Mouse (Mus musculus): Measurements from ENCODE around the gene Pold2. TPM values are rescaled to one million over a fixed set of nuclear protein-coding genes. Genes with fewer than 3 reads are reported as not detected.

Gene Pold2
- total RNA-seq, 2 experiments from 2014 or later, result 54.1 to 61.3 TPM

GRCm38 (mm10) chr11:5860639-5861038 is 17.5 kb downstream of the Pold2 start:
- no peak for DNase-seq (ENCODE audit: low spot score in 2 of 2)

- DNase-seq (ENCODE audit: low spot score in 2 of 2), result no peak
Measured at GRCm38 (mm10) chr11:5859883-5860550, 18.1 kb downstream of the Pold2 start.

- no peak for DNase-seq (ENCODE audit: low spot score in 2 of 2)
Measured at GRCm38 (mm10) chr11:5858723-5859122, 19.4 kb downstream of the Pold2 start.

- no peak for DNase-seq (ENCODE audit: low spot score in 2 of 2)
Measured at GRCm38 (mm10) chr11:5856479-5857130, 21.5 kb downstream of the Pold2 start.

- peak in 1 of 2 experiments; percentile 80 for DNase-seq (ENCODE audit: low spot score in 2 of 2)
Measured at GRCm38 (mm10) chr11:5855902-5856301, 22.2 kb downstream of the Pold2 start.

- DNase-seq (ENCODE audit: low spot score in 2 of 2), result no peak
Measured at GRCm38 (mm10) chr11:5855481-5855880, 22.6 kb downstream of the Pold2 start.

- no peak for DNase-seq (ENCODE audit: low spot score in 2 of 2)
Measured at GRCm38 (mm10) chr11:5852314-5852713, 25.8 kb downstream of the Pold2 start.

GRCm38 (mm10) chr11:5851021-5851736 is 26.9 kb downstream of the Pold2 start:
- no peak for DNase-seq (ENCODE audit: low spot score in 2 of 2)

GRCm38 (mm10) chr11:5850452-5850851 is 27.6 kb downstream of the Pold2 start:
- DNase-seq (ENCODE audit: low spot score in 2 of 2), result no peak

GRCm38 (mm10) chr11:5849316-5849715 is 28.8 kb downstream of the Pold2 start:
- DNase-seq (ENCODE audit: low spot score in 2 of 2), result no peak

GRCm38 (mm10) chr11:5848741-5849140 is 29.4 kb downstream of the Pold2 start:
- peak in 1 of 2 experiments; percentile 57 for DNase-seq (ENCODE audit: low spot score in 2 of 2)

GRCm38 (mm10) chr11:5846639-5847345 is 31.3 kb downstream of the Pold2 start:
- no peak for DNase-seq (ENCODE audit: low spot score in 2 of 2)

GRCm38 (mm10) chr11:5843131-5843530 is 35.0 kb downstream of the Pold2 start:
- no peak for DNase-seq (ENCODE audit: low spot score in 2 of 2)

GRCm38 (mm10) chr11:5841751-5842150 is 36.3 kb downstream of the Pold2 start:
- DNase-seq (ENCODE audit: low spot score in 2 of 2), result no peak

GRCm38 (mm10) chr11:5840346-5840745 is 37.7 kb downstream of the Pold2 start:
- no peak for DNase-seq (ENCODE audit: low spot score in 2 of 2)

GRCm38 (mm10) chr11:5837251-5838246 is 40.5 kb downstream of the Pold2 start, which contains the start of gene Polm:
TSS of gene Polm (minus strand) at chr11:5838016.
- DNase-seq (ENCODE audit: low spot score in 2 of 2), result peak; percentile 85 to 92

GRCm38 (mm10) chr11:5836126-5836525 is 42.0 kb downstream of the Pold2 start:
- DNase-seq (ENCODE audit: low spot score in 2 of 2), result no peak

GRCm38 (mm10) chr11:5835057-5835456 is 43.0 kb downstream of the Pold2 start:
- no peak for DNase-seq (ENCODE audit: low spot score in 2 of 2)

GRCm38 (mm10) chr11:5834506-5834905 is 43.6 kb downstream of the Pold2 start:
- DNase-seq (ENCODE audit: low spot score in 2 of 2), result no peak

- DNase-seq (ENCODE audit: low spot score in 2 of 2), result no peak
Measured at GRCm38 (mm10) chr11:5829327-5829726, 48.8 kb downstream of the Pold2 start.

All from gastrocnemius, postnatal 4 days (tissue).